Mouse (Mus musculus) brain, embryonic 14.5 days (tissue): ENCODE measurements at regions not wholly inside any gene's neighbourhood (a gene's known extent, or its start where the extent isn't known, plus 50 kb on each side); places are given as distances from the start of the nearest gene placed in this dataset.

Experiments
- CTCF ChIP-seq: fragments of 200-500 bp; IDR thresholded peaks from 2 replicates; pipeline ENCODE4 v1.5.1; 2012; ENCODE audit warnings: inconsistent platforms, mild to moderate bottlenecking, moderate library complexity, borderline replicate concordance; ENCODE audit not compliant: insufficient read depth, insufficient read length; ENCODE audit errors: extremely low read depth
- POLR2A ChIP-seq: fragments of 200-500 bp; IDR thresholded peaks from 2 replicates; pipeline ENCODE4 v1.6.1; 2012; ENCODE audit warnings: mild to moderate bottlenecking, inconsistent platforms, borderline replicate concordance; ENCODE audit not compliant: poor library complexity, insufficient read depth, insufficient read length, severe bottlenecking; ENCODE audit errors: extremely low read depth

GRCm38 (mm10) chr4:153263216-153263805 is 219.3 kb downstream of the Ajap1 start:
- TF ChIP-seq CTCF (no peak), POLR2A (no peak)
